Mouse (Mus musculus) lung, postnatal 0 days (tissue): ENCODE data around the gene Nuak1.

Source experiments
- CTCF ChIP-seq: IDR thresholded peaks from 2 replicates; pipeline ENCODE4 v1.5.1; 2016; ENCODE audit warnings: antibody characterized with exemption, mild to moderate bottlenecking
- EP300 ChIP-seq: IDR thresholded peaks from 2 replicates; pipeline ENCODE4 v1.6.1; 2016; ENCODE audit warnings: antibody characterized with exemption, mild to moderate bottlenecking, control low read depth

DNA sequence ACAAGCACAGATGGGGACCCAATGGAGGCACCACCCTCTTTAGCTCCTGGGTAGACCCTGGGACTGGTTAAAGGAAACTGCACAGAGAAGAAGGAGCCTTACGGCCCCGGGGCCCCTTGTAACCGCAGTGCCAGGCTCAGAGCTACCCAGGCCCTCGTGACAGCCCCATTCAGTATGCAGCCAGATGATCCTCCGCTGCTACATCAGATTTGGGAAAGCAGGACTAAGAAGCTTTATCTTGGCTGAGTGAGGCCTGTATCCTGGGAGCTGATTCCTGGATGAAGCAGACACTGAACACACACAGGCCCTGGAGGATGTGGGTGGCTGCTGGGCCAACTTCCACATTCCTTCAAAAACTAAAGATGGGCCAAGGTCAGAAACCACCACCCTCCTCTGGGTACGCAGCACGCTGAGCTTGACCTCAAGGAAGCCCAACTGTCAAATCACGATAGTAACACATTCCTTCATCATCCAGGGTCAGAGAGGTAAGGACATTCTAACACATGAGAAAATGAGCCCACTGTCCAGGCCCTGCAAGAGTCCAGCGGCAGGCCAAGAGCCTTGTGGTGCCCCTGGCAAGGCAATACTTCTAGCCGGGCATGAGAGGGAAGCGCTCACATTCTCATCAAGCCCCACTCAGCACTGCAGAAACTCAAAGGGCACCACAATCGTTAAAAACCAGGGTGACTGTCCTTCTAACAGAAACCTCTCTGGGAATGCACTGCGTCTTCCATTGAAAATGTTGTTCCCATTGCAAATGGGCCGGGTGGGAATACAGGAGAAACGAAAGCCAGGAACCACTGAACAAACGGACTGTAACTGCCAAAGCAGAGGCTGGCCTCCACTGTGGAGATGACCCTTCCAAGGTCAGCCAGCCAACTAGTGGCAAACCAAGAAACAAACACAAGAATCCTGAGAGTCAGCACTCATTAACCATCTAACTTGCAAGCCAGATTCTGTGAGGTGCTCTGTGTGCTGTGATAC lies 29.0 kb downstream of the Nuak1 start:
- TF ChIP-seq CTCF (0 out of 2 replicates have a peak, but pooled peaks have one; percentile 5), EP300 (no peak)
